Mouse (Mus musculus) bone marrow, adult 2 months (tissue): ENCODE results near the gene Hist1h2bb.

Source experiments
- CTCF ChIP-seq: fragments of 200-500 bp; IDR thresholded peaks from 2 replicates; pipeline ENCODE4 v1.5.1; 2011; ENCODE audit warnings: low read length, control low read depth; ENCODE audit not compliant: control insufficient read depth, insufficient read depth
- POLR2A ChIP-seq: fragments of 200-500 bp; IDR thresholded peaks from 2 replicates; pipeline ENCODE4 v1.6.1; 2011; ENCODE audit warnings: low read depth, mild to moderate bottlenecking, control low read depth, low read length, borderline replicate concordance; ENCODE audit not compliant: control insufficient read depth

DNA sequence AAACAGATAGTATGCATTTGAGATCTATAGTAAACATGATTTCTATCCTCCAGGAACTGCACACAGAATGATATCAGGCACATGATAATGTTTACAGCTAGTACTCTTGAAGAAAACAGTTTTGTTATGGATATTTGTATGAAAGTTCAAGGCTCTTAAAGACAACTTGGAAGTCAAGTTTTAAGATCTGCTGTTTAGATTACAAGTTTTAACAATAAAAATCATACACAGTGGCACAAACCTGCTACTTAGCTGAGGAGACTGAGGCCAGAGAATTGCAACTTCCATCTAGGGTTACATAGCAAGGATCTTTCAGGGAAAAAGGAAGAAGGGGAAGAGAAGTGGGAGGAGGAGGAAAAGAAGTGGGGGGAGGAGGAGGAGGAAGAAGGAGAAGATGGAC, 8.5 kb downstream of the Hist1h2bb start:
- TF ChIP-seq POLR2A (no peak), CTCF (no peak)
